Mouse (Mus musculus): ENCODE data around the gene Spcs1.

GRCm38 (mm10) chr14:31019331-31020205 lies 18.1 kb upstream of the Spcs1 start:
- TF ChIP-seq CTCF (conservative IDR thresholded peaks at IDR 0.05; ENCODE audit: low read length): no peak
- no peak for TF ChIP-seq POU5F1 (IDR thresholded peaks at IDR 0.05; ENCODE audit: borderline replicate concordance, low read length)
